Mouse (Mus musculus): ENCODE data around the gene Rccd1.

GRCm38 (mm10) chr7:80339793-80340628 lies 15.8 kb upstream of the Rccd1 start:
- TF ChIP-seq CTCF (IDR thresholded peaks at IDR 0.05; ENCODE audit: low read depth) (peak; percentile 94), EP300 (IDR thresholded peaks at IDR 0.05; ENCODE audit: low read depth) (no peak)

Data from liver, postnatal 0 days (tissue).